Mouse (Mus musculus) kidney, adult 2 months (tissue): ENCODE data around the gene Olfr519. TPM values are rescaled to one million over a fixed set of nuclear protein-coding genes. Genes with fewer than 3 reads are reported as not detected.

Experiments used
- DNase-seq: peaks from one replicate; pipeline ENCODE4 v3.0.0; 2021
- H3K27ac ChIP-seq: fragments of 200-500 bp; 2 replicates; pipeline ENCODE4 v1.5.1; 2012; ENCODE audit warnings: low read depth, low read length, control low read depth, inconsistent platforms; ENCODE audit not compliant: insufficient read depth
- H3K27me3 ChIP-seq: fragments of 200-500 bp; replicated peaks from 2 replicates; pipeline ENCODE4 v1.6.1; 2012; ENCODE audit warnings: mild to moderate bottlenecking, moderate library complexity, low read length, inconsistent platforms; ENCODE audit not compliant: control insufficient read depth, insufficient read depth
- H3K36me3 ChIP-seq: fragments of 200-500 bp; 2 replicates; pipeline ENCODE4 v1.6.1; 2012; ENCODE audit warnings: mild to moderate bottlenecking, moderate library complexity, low read length, inconsistent platforms; ENCODE audit not compliant: control insufficient read depth, insufficient read depth
- H3K4me1 ChIP-seq: fragments of 200-500 bp; 2 replicates; pipeline ENCODE4 v1.6.1; 2011; ENCODE audit warnings: low read length; ENCODE audit not compliant: control insufficient read depth, insufficient read depth
- H3K4me3 ChIP-seq: fragments of 200-500 bp; 2 replicates; pipeline ENCODE4 v1.5.1; 2011; ENCODE audit warnings: mild to moderate bottlenecking, low read depth, low read length, control low read depth; ENCODE audit not compliant: insufficient read depth
- CTCF ChIP-seq: fragments of 200-500 bp; conservative IDR thresholded peaks from 2 replicates; pipeline ENCODE4 v1.5.1; 2011; ENCODE audit warnings: low read depth, mild to moderate bottlenecking, control low read depth, low read length, moderate library complexity, mixed read lengths; ENCODE audit not compliant: insufficient read depth, insufficient read length
- POLR2A ChIP-seq: fragments of 200-500 bp; IDR thresholded peaks from one replicate; pipeline ENCODE4 v1.6.1; 2011; ENCODE audit warnings: low read depth, low read length, control low read depth
- WGBS: fragments of 180-500 bp; shearing (Covaris S2); methylation state at CpG from one replicate; pipeline ENCODE4 v1.1.7; 2018; 5-methylcytosine and 5-hydroxymethylcytosine counted together
- polyA plus RNA-seq: library from polyadenylated mRNA; depleted of rRNA; stranded (reverse); fragments of >200 nt; gene quantifications from 2 replicates; pipeline ENCODE4 v1.2.3, GENCODE M21; 2012; rRNA removed

Olfr519 gene
- not detected in 2 replicates for polyA plus RNA-seq

DNA sequence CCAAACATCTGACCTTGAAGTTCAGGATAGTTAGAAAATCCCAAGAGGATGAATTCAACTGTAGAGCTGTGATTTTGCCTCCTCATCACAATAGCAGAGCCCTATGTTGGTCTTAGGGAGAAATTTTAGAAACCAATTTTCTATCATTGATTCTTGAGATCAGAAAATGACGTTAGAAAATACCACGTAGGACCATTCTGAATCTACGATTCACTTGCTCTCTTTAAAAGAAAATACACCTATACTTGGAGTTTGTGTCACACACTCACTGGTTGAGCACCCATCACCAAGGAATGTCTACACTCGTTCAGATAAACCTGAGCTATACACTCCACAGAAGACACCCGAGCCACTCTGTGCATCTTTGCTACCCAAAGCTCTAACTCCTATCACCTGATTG is at the start of gene Olfr519:
Gene Olfr519 (minus strand): TSS at position 101 of the 400 bp plus-strand sequence.
- H3K27ac ChIP-seq: no peak within 1 kb of the TSS
- H3K4me3 ChIP-seq: no peak within 1 kb of the TSS
- H3K36me3 ChIP-seq: no peaks in the 10 kb centered on the region
- no peaks in the 10 kb centered on the region for H3K27me3 ChIP-seq
- DNase-seq: no peak
- H3K4me1 ChIP-seq: no peaks in the 10 kb centered on the region
- WGBS: 82% methylated on average over 5 of the region's 5 CpGs
- no peak for TF ChIP-seq POLR2A
- TF ChIP-seq CTCF: no peak

DNA sequence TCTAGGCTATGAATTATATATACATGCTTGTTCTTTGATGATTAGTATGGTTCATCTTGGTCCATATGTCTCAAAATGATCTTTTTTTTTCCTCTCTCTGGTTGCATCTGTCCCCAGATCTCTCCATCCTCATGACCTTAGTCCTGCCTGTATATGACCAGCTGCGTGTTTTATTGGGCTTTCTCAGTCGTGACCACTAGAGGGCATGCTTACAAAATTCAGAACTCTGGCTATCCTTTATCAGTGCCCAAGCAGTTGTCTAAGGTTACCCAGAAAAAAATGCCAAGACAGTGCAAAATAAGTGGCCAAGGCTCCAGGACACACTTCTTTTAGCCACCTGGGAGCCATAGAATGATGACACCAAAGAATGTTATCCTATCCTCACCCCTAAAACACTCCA is 49.8 kb upstream of the Olfr519 start:
- H3K36me3 ChIP-seq: peaks cover 4% of the 10 kb centered on the region
- no peaks in the 10 kb centered on the region for H3K4me1 ChIP-seq
- 3% methylated on average over 2 of the region's 2 CpGs for WGBS
- no peak overlapping the region for H3K4me3 ChIP-seq
- H3K27me3 ChIP-seq: no peaks in the 10 kb centered on the region
- TF ChIP-seq POLR2A (no peak), CTCF (peak; percentile 45)
- H3K27ac ChIP-seq: no peak overlapping the region
- DNase-seq: peak; percentile 58

DNA sequence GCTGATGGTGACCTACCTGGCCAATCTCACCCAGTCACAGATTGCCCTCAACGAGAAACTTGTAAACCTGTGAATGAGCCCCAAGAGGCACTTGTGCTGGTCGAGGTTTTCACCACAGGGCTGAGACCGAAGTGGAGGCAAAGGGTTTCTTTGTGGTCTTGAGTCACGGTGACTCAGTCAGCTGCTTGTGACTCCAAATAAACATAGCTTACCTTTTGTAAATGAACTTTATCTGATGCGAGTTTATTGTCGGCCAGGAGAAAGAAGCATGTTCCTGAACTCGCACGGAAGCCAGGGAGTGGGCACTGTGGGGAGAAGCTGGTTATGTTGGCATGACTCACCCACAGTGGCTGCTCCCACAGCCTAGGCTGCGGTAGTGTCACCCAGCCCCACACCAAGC is 47.2 kb upstream of the Olfr519 start:
- Histone ChIP-seq H3K4me3 (no peak overlapping the region), H3K27me3 (no peaks in the 10 kb centered on the region), H3K27ac (no peak overlapping the region), H3K36me3 (peaks cover 6% of the 10 kb centered on the region), H3K4me1 (no peaks in the 10 kb centered on the region)
- no peak for DNase-seq
- 92% methylated on average over 9 of the region's 9 CpGs for WGBS
- TF ChIP-seq POLR2A (no peak), CTCF (no peak)

DNA sequence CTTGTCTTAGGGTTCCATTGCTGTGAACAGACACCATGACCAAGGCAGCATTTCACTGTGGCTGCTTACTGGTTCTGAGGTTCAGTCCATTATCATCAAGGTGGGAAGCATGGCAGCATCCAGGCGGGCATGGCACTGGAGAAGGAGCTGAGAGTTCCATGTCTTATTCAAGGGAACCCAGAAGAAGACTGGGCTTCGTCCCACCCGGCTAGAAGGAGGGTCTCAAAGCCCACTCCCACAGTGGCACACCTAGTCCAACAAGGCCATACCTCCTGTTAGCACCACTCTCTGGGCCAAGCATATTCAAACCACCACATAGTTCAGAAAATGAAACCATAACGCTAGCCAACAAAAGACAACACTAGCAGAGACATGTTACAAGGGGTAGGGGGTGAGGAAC is 42.4 kb upstream of the Olfr519 start:
- no peak for TF ChIP-seq POLR2A
- no peak for TF ChIP-seq CTCF
- 95% methylated on average over 4 of the region's 4 CpGs for WGBS
- H3K36me3 ChIP-seq: peaks cover 5% of the 10 kb centered on the region

DNA sequence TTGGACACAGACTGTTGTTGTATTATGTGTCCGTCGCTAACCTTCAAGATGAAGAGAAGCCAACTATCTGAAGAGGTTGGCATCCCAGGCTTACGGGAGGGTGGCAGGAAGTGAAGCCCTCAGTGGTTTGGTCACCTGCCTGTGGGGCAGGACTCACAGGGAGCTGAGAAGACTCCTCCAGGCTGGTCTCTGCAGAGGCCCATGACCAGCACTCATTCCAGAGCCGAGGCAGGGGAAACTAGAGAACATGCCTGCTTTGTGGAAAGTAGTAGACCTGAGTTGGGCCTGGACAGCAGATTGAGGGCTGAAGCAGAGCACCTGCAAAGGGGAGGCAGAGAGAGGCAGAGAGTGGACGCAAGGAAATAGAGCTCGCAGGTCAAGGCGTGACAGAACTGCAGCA is 41.2 kb upstream of the Olfr519 start:
- 65% methylated on average over 7 of the region's 7 CpGs for WGBS

More for the DNA sequence above, 42.4 kb upstream of the Olfr519 start:
- H3K4me1 ChIP-seq: peaks cover 9% of the 10 kb centered on the region
- H3K27me3 ChIP-seq: no peaks in the 10 kb centered on the region
- H3K4me3 ChIP-seq: no peak overlapping the region
- DNase-seq: no peak
- H3K27ac ChIP-seq: no peak overlapping the region

DNA sequence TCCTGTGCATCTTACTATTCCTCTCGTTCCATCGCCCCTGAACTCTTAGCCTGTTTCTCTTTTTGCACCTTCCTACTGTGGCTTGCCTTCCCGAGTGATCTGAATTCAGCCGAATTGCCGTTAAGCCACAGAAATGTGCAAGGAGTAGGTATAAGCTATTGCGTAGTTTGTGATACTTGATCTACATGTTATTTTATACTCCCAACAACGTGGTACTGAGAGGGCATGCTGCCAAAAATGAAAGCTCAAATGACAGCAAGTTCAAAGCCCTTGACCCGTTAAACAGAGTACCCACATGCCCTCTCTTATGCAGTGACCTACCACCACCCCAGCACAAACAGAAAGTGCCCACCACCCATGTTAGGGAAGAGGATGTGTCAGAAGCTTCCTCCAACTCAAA is 40.6 kb upstream of the Olfr519 start:
- Histone ChIP-seq H3K27ac (no peak overlapping the region), H3K36me3 (peaks cover 2% of the 10 kb centered on the region; the same call in 1 of the 2 replicates), H3K27me3 (no peaks in the 10 kb centered on the region), H3K4me3 (peak overlapping the region; percentile 89), H3K4me1 (peaks cover 9% of the 10 kb centered on the region)
- peak; percentile 20 for DNase-seq
- 1% methylated on average over 8 of the region's 8 CpGs for WGBS
- no peak for TF ChIP-seq POLR2A

More for the DNA sequence above, 41.2 kb upstream of the Olfr519 start:
- H3K27ac ChIP-seq: no peak overlapping the region
- peak overlapping the region; percentile 89; the same call in 1 of the 2 replicates for H3K4me3 ChIP-seq
- H3K4me1 ChIP-seq: peaks cover 9% of the 10 kb centered on the region
- H3K27me3 ChIP-seq: no peaks in the 10 kb centered on the region
- TF ChIP-seq POLR2A: no peak
- no peak for TF ChIP-seq CTCF
- H3K36me3 ChIP-seq: peaks cover 3% of the 10 kb centered on the region
- DNase-seq: no peak

DNA sequence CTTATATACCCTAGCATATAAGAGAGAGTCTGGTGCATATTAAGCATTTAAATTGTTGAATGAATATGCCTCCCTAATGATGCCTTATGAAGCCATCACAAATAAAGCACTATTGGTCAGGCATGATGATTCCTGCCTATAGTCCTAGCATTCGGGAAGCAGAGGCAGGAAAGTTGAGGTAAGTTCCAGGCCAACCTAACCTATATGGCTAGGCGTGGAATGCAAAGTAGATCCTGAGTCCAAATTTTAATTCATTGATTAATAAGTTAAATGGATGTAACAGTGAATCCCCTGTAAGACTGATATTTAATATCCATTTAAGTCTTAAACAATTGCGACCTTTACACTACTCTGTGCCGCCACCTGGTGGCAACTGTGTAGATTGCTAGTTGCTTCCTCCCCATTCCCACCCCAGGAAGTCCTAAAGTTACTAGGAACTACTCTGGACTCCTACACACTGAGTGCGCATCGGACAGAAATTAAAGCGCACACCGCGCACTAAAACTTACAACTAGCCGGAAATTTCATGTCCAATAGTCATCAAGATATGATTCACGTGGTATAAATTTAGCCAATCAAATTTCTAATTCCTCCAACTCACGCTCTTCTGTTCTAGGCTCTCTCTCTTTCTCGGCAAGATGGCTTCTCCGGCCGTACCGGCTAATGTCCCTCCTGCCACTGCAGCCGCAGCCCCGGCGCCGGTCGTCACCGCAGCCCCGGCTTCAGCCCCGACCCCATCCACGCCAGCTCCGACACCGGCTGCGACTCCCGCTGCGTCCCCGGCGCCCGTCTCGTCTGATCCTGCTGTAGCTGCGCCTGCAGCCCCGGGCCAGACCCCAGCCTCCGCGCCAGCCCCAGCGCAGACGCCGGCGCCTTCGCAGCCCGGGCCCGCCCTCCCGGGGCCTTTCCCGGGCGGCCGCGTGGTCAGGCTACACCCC is 39.8 kb upstream of the Olfr519 start, which contains the start of gene Eif3f:
Gene Eif3f (plus strand): TSS at position 624 of the 938 bp plus-strand sequence.
- peaks cover 9% of the 10 kb centered on the region for H3K4me1 ChIP-seq
- peak within 1 kb of the TSS; percentile 48; the same call in 1 of the 2 replicates for H3K27ac ChIP-seq
- H3K4me3 ChIP-seq: peak within 1 kb of the TSS; percentile 89
- DNase-seq: peak; percentile 98
- 2% methylated on average over 50 of the region's 50 CpGs for WGBS
- no peaks in the 10 kb centered on the region for H3K27me3 ChIP-seq
- TF ChIP-seq POLR2A (no peak), CTCF (peak; percentile 88)
- peaks cover 2% of the 10 kb centered on the region; the same call in 1 of the 2 replicates for H3K36me3 ChIP-seq
